Mouse (Mus musculus): ENCODE measurements around the gene Ilf2. TPM values are rescaled to one million over a fixed set of nuclear protein-coding genes. Genes with fewer than 3 reads are reported as not detected.
A peak's percentile ranks its signal among the peaks of the same experiment; 100 is the strongest.

Ilf2 gene
- polyA plus RNA-seq, 1 experiment from 2014 or later, result 27.6 TPM

GRCm38 (mm10) chr3:90512276-90512675 is 36.4 kb downstream of the Ilf2 start:
- Histone ChIP-seq H3K9ac (replicated peaks) (no peak overlapping the region), H3K9me3 (ENCODE audit: low read length) (no peaks in the 10 kb centered on the region), H3K27ac (ENCODE audit: low read depth) (no peak overlapping the region), H3K36me3 (replicated peaks; ENCODE audit: insufficient read depth, low read length) (peaks cover 12% of the 10 kb centered on the region; the same call in 1 of the 2 replicates), H3K27me3 (ENCODE audit: insufficient read depth, low read length) (no peaks in the 10 kb centered on the region), H3K4me3 (ENCODE audit: low read depth, low read length) (no peak overlapping the region), H3K4me2 (ENCODE audit: low read depth, low read length) (no peak overlapping the region), H3K4me1 (ENCODE audit: insufficient read depth) (peaks cover 32% of the 10 kb centered on the region)
- TF ChIP-seq EP300 (IDR thresholded peaks at IDR 0.05; ENCODE audit: low read depth) (no peak), CTCF (IDR thresholded peaks at IDR 0.05; ENCODE audit: low read depth) (no peak)
- WGBS (ENCODE audit: insufficient replicate concordance), result 74% methylated on average over 5 of the region's 5 CpGs
- no peak for DNase-seq
- ATAC-seq, result no peak

DNA sequence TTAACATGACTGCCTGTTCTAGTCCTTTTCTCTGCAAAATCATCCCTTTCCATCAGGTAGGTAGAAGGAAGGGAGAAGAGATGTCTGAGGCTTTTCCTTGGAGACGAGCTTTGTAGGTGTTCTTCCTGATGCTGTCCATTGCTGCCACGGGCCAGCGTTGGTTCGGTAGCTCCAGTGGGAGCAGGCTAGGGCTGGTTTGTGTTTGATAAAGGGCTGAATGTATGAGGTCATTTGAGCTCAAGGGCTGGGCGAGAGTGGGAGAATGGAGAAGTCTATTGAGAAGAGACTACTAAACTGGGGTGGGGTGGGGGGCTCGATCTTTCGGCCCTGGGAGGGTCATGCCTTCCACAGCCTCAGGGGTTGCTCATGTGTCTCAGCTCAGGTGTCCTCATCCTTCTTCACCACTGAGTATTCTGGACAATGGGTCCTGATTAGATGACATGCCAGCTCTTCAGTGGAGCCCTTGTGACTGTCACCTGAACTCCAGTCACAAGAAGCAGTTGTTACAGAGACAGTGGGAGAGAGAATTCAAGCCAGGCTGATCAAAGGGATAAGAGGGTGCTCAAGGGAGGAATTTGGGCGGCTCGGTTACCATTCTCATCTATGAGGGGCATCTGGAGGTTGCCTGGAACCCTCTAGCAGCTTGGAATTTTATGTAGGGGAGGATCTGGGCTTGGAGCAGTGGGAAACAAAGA is 37.2 kb downstream of the Ilf2 start:
- Histone ChIP-seq H3K27ac (ENCODE audit: low read depth) (no peak overlapping the region), H3K4me1 (ENCODE audit: insufficient read depth) (peaks cover 24% of the 10 kb centered on the region), H3K27me3 (ENCODE audit: insufficient read depth, low read length) (no peaks in the 10 kb centered on the region), H3K4me3 (ENCODE audit: low read depth, low read length) (no peak overlapping the region), H3K9me3 (ENCODE audit: low read length) (no peaks in the 10 kb centered on the region), H3K36me3 (replicated peaks; ENCODE audit: insufficient read depth, low read length) (peaks cover 7% of the 10 kb centered on the region; the same call in 1 of the 2 replicates), H3K9ac (replicated peaks) (0 out of 2 replicates have a peak overlapping the region, but pooled peaks have one; percentile 65), H3K4me2 (ENCODE audit: low read depth, low read length) (peak overlapping the region; percentile 98)
- TF ChIP-seq CTCF (IDR thresholded peaks at IDR 0.05; ENCODE audit: low read depth) (no peak), EP300 (IDR thresholded peaks at IDR 0.05; ENCODE audit: low read depth) (no peak)
- ATAC-seq, result no peak
- no peak for DNase-seq
- 71% methylated on average over 9 of the region's 9 CpGs for WGBS (ENCODE audit: insufficient replicate concordance)

DNA sequence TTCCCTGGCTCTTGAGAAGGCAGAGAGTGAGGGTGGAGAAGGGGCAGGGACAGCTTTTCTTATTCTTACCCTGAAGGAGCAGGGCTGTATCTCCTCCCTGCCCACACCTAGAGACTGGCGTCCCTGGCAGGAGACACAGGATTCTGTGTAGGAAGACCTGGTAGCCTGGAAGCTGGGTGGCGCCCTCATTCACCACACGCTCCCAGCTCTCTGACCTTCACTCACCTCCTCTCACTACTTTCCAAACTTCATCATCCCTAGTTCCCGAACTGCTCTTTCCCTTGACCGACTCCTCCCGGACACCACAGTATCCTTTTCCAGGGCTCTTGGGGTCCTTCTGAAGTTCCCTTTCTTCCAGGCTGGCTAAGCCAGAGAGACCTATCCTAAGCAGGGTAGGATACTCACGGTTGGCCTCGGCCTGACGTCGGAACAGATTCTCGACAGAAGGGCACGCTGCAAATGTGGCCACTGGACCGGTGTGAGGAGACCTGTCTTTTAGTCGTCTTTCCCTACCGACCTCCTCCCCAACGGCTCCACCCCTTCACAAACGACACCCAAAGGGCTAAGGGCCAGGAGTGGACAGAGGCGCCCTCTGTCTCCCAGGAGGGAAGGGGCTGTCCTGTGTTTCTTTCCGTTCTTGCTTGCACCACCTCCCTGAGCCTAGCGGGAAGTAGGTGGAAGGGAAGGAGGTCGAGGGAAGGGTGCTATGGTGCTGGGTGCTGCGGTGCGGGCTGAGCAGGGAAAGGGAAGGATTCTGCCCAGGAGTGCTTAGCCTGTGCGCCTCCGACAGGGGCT is 38.1 kb downstream of the Ilf2 start, which contains the start of the genes S100a1 and S100a13:
Gene S100a1, minus strand, starts transcription at position 597 of the 795 bp plus-strand sequence.
Gene S100a13, plus strand, starts transcription at position 640 of the 795 bp plus-strand sequence.
- Histone ChIP-seq H3K36me3 (replicated peaks; ENCODE audit: insufficient read depth, low read length) (peaks cover 7% of the 10 kb centered on the region; the same call in 1 of the 2 replicates), H3K9ac (replicated peaks) (peak within 1 kb of the TSS; percentile 65), H3K4me3 (ENCODE audit: low read depth, low read length) (peak within 1 kb of the TSS; percentile 61), H3K4me2 (ENCODE audit: low read depth, low read length) (peak within 1 kb of the TSS; percentile 98), H3K4me1 (ENCODE audit: insufficient read depth) (peaks cover 24% of the 10 kb centered on the region), H3K9me3 (ENCODE audit: low read length) (no peaks in the 10 kb centered on the region), H3K27me3 (ENCODE audit: insufficient read depth, low read length) (no peaks in the 10 kb centered on the region), H3K27ac (ENCODE audit: low read depth) (peak within 1 kb of the TSS; percentile 46)
- WGBS (ENCODE audit: insufficient replicate concordance), result 2% methylated on average over 25 of the region's 25 CpGs
- peak; percentile 71 for DNase-seq
- TF ChIP-seq EP300 (IDR thresholded peaks at IDR 0.05; ENCODE audit: low read depth) (no peak), CTCF (IDR thresholded peaks at IDR 0.05; ENCODE audit: low read depth) (peak; percentile 66)
- peak; percentile 32 for ATAC-seq

GRCm38 (mm10) chr3:90514691-90515090 is 38.8 kb downstream of the Ilf2 start:
- Histone ChIP-seq H3K4me1 (ENCODE audit: insufficient read depth) (peaks cover 24% of the 10 kb centered on the region), H3K4me2 (ENCODE audit: low read depth, low read length) (peak overlapping the region; percentile 98), H3K27me3 (ENCODE audit: insufficient read depth, low read length) (no peaks in the 10 kb centered on the region), H3K9ac (replicated peaks) (peak overlapping the region; percentile 65), H3K4me3 (ENCODE audit: low read depth, low read length) (peak overlapping the region; percentile 61), H3K36me3 (replicated peaks; ENCODE audit: insufficient read depth, low read length) (peaks cover 7% of the 10 kb centered on the region; the same call in 1 of the 2 replicates), H3K9me3 (ENCODE audit: low read length) (no peaks in the 10 kb centered on the region), H3K27ac (ENCODE audit: low read depth) (peak overlapping the region; percentile 46)
- ATAC-seq (peak; percentile 78), DNase-seq (peak; percentile 75)
- 2% methylated on average over 10 of the region's 10 CpGs for WGBS (ENCODE audit: insufficient replicate concordance)
- TF ChIP-seq EP300 (IDR thresholded peaks at IDR 0.05; ENCODE audit: low read depth) (no peak), CTCF (IDR thresholded peaks at IDR 0.05; ENCODE audit: low read depth) (no peak)

- Histone ChIP-seq H3K9ac (replicated peaks) (peak overlapping the region; percentile 65), H3K4me3 (ENCODE audit: low read depth, low read length) (peak overlapping the region; percentile 61), H3K27ac (ENCODE audit: low read depth) (peak overlapping the region; percentile 46), H3K4me1 (ENCODE audit: insufficient read depth) (peaks cover 24% of the 10 kb centered on the region), H3K36me3 (replicated peaks; ENCODE audit: insufficient read depth, low read length) (peaks cover 7% of the 10 kb centered on the region; the same call in 1 of the 2 replicates), H3K4me2 (ENCODE audit: low read depth, low read length) (peak overlapping the region; percentile 98), H3K27me3 (ENCODE audit: insufficient read depth, low read length) (no peaks in the 10 kb centered on the region), H3K9me3 (ENCODE audit: low read length) (no peaks in the 10 kb centered on the region)
- ATAC-seq (peak; percentile 20; the same call in 1 of the 2 replicates), DNase-seq (no peak)
- 21% methylated on average over 1 of the region's 1 CpGs for WGBS (ENCODE audit: insufficient replicate concordance)
- TF ChIP-seq CTCF (IDR thresholded peaks at IDR 0.05; ENCODE audit: low read depth) (no peak), EP300 (IDR thresholded peaks at IDR 0.05; ENCODE audit: low read depth) (no peak)
Measured at GRCm38 (mm10) chr3:90515242-90515641, 39.3 kb downstream of the Ilf2 start.

- ATAC-seq (no peak), DNase-seq (no peak)
- TF ChIP-seq EP300 (IDR thresholded peaks at IDR 0.05; ENCODE audit: low read depth) (no peak), CTCF (IDR thresholded peaks at IDR 0.05; ENCODE audit: low read depth) (no peak)
- no peaks in the 10 kb centered on the region for H3K27me3 ChIP-seq (ENCODE audit: insufficient read depth, low read length)
- 75% methylated on average over 4 of the region's 4 CpGs for WGBS (ENCODE audit: insufficient replicate concordance)
- H3K27ac ChIP-seq (ENCODE audit: low read depth), result no peak overlapping the region
- H3K36me3 ChIP-seq (replicated peaks; ENCODE audit: insufficient read depth, low read length), result peaks cover 4% of the 10 kb centered on the region; the same call in 1 of the 2 replicates
- H3K4me1 ChIP-seq (ENCODE audit: insufficient read depth), result peaks cover 24% of the 10 kb centered on the region
- H3K9me3 ChIP-seq (ENCODE audit: low read length), result no peaks in the 10 kb centered on the region
- no peak overlapping the region for H3K4me3 ChIP-seq (ENCODE audit: low read depth, low read length)
- H3K4me2 ChIP-seq (ENCODE audit: low read depth, low read length), result peak overlapping the region; percentile 98
- H3K9ac ChIP-seq (replicated peaks), result peak overlapping the region; percentile 65; the same call in 1 of the 2 replicates
Measured at GRCm38 (mm10) chr3:90515789-90516188, 39.9 kb downstream of the Ilf2 start.

Measured in liver, postnatal 0 days (tissue).